Mouse (Mus musculus): ENCODE measurements at regions not wholly inside any gene's neighbourhood (a gene's known extent, or its start where the extent isn't known, plus 50 kb on each side); places are given as distances from the start of the nearest gene placed in this dataset.

DNA sequence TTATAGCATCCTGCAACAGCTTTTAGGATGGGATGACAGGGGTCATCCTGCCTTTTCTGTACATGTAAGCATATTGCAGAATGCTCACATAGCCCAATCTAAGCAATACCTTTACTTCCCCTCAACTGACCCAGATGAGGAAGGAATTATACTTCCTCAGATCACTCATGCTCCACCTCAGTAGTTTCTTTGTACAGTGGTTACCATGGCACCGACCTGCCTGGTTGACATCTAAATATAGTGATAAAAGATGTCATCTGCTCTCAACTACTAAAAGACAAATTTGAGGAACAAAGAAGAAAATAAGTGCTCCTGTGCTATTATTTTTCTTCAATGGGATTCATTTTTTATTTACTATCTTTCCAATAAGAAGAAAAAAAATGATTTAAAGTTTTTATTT, 994.6 kb upstream of the Gm37988 start:
- DNase-seq (ENCODE audit: low read depth, low spot score), result no peak

- peak; percentile 37 for DNase-seq (ENCODE audit: low read depth, low spot score)
Observed at GRCm38 (mm10) chr1:3842021-3842420, 965.7 kb upstream of the Gm37988 start.
